Mouse (Mus musculus): ENCODE measurements around the gene Tas2r117. TPM values are rescaled to one million over a fixed set of nuclear protein-coding genes. Genes with fewer than 3 reads are reported as not detected.

The Tas2r117 gene
- polyA plus RNA-seq (2015; fragmentation: Nextera tagmentation; extraction: Ambion mirVana): not detected in 2 replicates

- WGBS: 86% methylated on average over 1 of the region's 1 CpGs
- Histone ChIP-seq H3K27me3 (no peaks in the 10 kb centered on the region), H3K36me3 (no peaks in the 10 kb centered on the region)
These were observed at the start of gene Tas2r117 for GRCm38 (mm10) chr6:132802518-132802917. TSS of gene Tas2r117 (plus strand) at chr6:132802818.

GRCm38 (mm10) chr6:132754430-132754829, 48.2 kb upstream of the Tas2r117 start, which contains the start of gene Tas2r124:
TSS of gene Tas2r124 (plus strand) at chr6:132754730.
- no peak within 1 kb of the TSS for H3K27ac ChIP-seq
- no peak within 1 kb of the TSS for H3K4me2 ChIP-seq
- H3K4me3 ChIP-seq (replicated peaks): no peak within 1 kb of the TSS
- H3K36me3 ChIP-seq: no peaks in the 10 kb centered on the region
- no peaks in the 10 kb centered on the region for H3K4me1 ChIP-seq
- no peak within 1 kb of the TSS for H3K9ac ChIP-seq
- ATAC-seq (replicated peaks; ENCODE audit: low FRiP score): no peak
- 83% methylated on average over 1 of the region's 1 CpGs for WGBS
- no peaks in the 10 kb centered on the region for H3K9me3 ChIP-seq (replicated peaks)
- no peaks in the 10 kb centered on the region for H3K27me3 ChIP-seq

More at GRCm38 (mm10) chr6:132802518-132802917, at the start of gene Tas2r117:
- H3K9me3 ChIP-seq (replicated peaks): no peaks in the 10 kb centered on the region
- no peak within 1 kb of the TSS for H3K9ac ChIP-seq
- H3K4me1 ChIP-seq: no peaks in the 10 kb centered on the region
- no peak within 1 kb of the TSS for H3K4me3 ChIP-seq (replicated peaks)
- ATAC-seq (replicated peaks; ENCODE audit: low FRiP score): no peak
- no peak within 1 kb of the TSS for H3K4me2 ChIP-seq
- H3K27ac ChIP-seq: no peak within 1 kb of the TSS

- Histone ChIP-seq H3K4me2 (no peak within 1 kb of the TSS), H3K4me1 (no peaks in the 10 kb centered on the region), H3K4me3 (replicated peaks) (no peak within 1 kb of the TSS), H3K36me3 (no peaks in the 10 kb centered on the region), H3K9ac (no peak within 1 kb of the TSS), H3K27me3 (no peaks in the 10 kb centered on the region), H3K9me3 (replicated peaks) (no peaks in the 10 kb centered on the region), H3K27ac (no peak within 1 kb of the TSS)
- 90% methylated on average over 2 of the region's 2 CpGs for WGBS
- ATAC-seq (replicated peaks; ENCODE audit: low FRiP score): no peak
These were observed 40.8 kb upstream of the Tas2r117 start, which contains the start of gene Tas2r102 for GRCm38 (mm10) chr6:132761831-132762230. TSS of gene Tas2r102 (plus strand) at chr6:132762131.

GRCm38 (mm10) chr6:132778062-132778461, 24.6 kb upstream of the Tas2r117 start, which contains the start of gene Tas2r136:
TSS of gene Tas2r136 (minus strand) at chr6:132778162.
- Histone ChIP-seq H3K4me2 (no peak within 1 kb of the TSS), H3K4me3 (replicated peaks) (no peak within 1 kb of the TSS), H3K9ac (no peak within 1 kb of the TSS), H3K4me1 (no peaks in the 10 kb centered on the region), H3K36me3 (no peaks in the 10 kb centered on the region), H3K27ac (no peak within 1 kb of the TSS), H3K27me3 (no peaks in the 10 kb centered on the region), H3K9me3 (replicated peaks) (no peaks in the 10 kb centered on the region)
- ATAC-seq (replicated peaks; ENCODE audit: low FRiP score): no peak

GRCm38 (mm10) chr6:132795393-132795792, 7.2 kb upstream of the Tas2r117 start:
- 0 out of 2 replicates have a peak overlapping the region, but pooled peaks have one; percentile 54 for H3K27ac ChIP-seq
- H3K27me3 ChIP-seq: no peaks in the 10 kb centered on the region
- no peak overlapping the region for H3K4me3 ChIP-seq (replicated peaks)
- 0% methylated on average over 1 of the region's 1 CpGs for WGBS
- no peak overlapping the region for H3K4me2 ChIP-seq
- H3K36me3 ChIP-seq: no peaks in the 10 kb centered on the region
- H3K4me1 ChIP-seq: 0 out of 2 replicates have a peak, but pooled peaks cover 3% of the 10 kb centered on the region
- H3K9me3 ChIP-seq (replicated peaks): peaks cover 19% of the 10 kb centered on the region
- H3K9ac ChIP-seq: no peak overlapping the region
- ATAC-seq (replicated peaks; ENCODE audit: low FRiP score): peak; percentile 98

- H3K36me3 ChIP-seq: no peaks in the 10 kb centered on the region
- H3K27ac ChIP-seq: no peak within 1 kb of the TSS
- ATAC-seq (replicated peaks; ENCODE audit: low FRiP score): no peak
- H3K4me1 ChIP-seq: no peaks in the 10 kb centered on the region
- no peak within 1 kb of the TSS for H3K9ac ChIP-seq
- H3K27me3 ChIP-seq: no peaks in the 10 kb centered on the region
- H3K4me3 ChIP-seq (replicated peaks): no peak within 1 kb of the TSS
- H3K9me3 ChIP-seq (replicated peaks): no peaks in the 10 kb centered on the region
- 78% methylated on average over 1 of the region's 1 CpGs for WGBS
- H3K4me2 ChIP-seq: no peak within 1 kb of the TSS
These were observed 44.2 kb downstream of the Tas2r117 start, which contains the start of gene Tas2r123 for GRCm38 (mm10) chr6:132846842-132847241. TSS of gene Tas2r123 (plus strand) at chr6:132847142.

Other genes with a start within 250 kb of the Tas2r117 start
- gene Prh1, start 233.0 kb upstream of the Tas2r117 start, polyA plus RNA-seq (2015; fragmentation: Nextera tagmentation; extraction: Ambion mirVana): not detected in 2 replicates
- gene Prp2, start 206.9 kb upstream of the Tas2r117 start, polyA plus RNA-seq (2015; fragmentation: Nextera tagmentation; extraction: Ambion mirVana): not detected in 2 replicates
- gene A630073D07Rik, start 151.3 kb upstream of the Tas2r117 start, polyA plus RNA-seq (2015; fragmentation: Nextera tagmentation; extraction: Ambion mirVana): not detected in 2 replicates
- gene Tas2r120, start 145.9 kb upstream of the Tas2r117 start, polyA plus RNA-seq (2015; fragmentation: Nextera tagmentation; extraction: Ambion mirVana): not detected in 2 replicates
- not detected in 2 replicates for gene Tas2r121, start 101.8 kb upstream of the Tas2r117 start, polyA plus RNA-seq (2015; fragmentation: Nextera tagmentation; extraction: Ambion mirVana)
- gene Tas2r122, start 90.9 kb upstream of the Tas2r117 start, polyA plus RNA-seq (2015; fragmentation: Nextera tagmentation; extraction: Ambion mirVana): not detected in 2 replicates
- gene Tas2r115, start 64.8 kb upstream of the Tas2r117 start, polyA plus RNA-seq (2015; fragmentation: Nextera tagmentation; extraction: Ambion mirVana): not detected in 2 replicates
- not detected in 2 replicates for gene Tas2r124, start 48.1 kb upstream of the Tas2r117 start, polyA plus RNA-seq (2015; fragmentation: Nextera tagmentation; extraction: Ambion mirVana)
- gene Tas2r102, start 40.7 kb upstream of the Tas2r117 start, polyA plus RNA-seq (2015; fragmentation: Nextera tagmentation; extraction: Ambion mirVana): not detected in 2 replicates
- gene Tas2r136, start 24.7 kb upstream of the Tas2r117 start, polyA plus RNA-seq (2015; fragmentation: Nextera tagmentation; extraction: Ambion mirVana): not detected in 2 replicates
- gene Tas2r123, start 44.3 kb downstream of the Tas2r117 start, polyA plus RNA-seq (2015; fragmentation: Nextera tagmentation; extraction: Ambion mirVana): not detected in 2 replicates
- not detected in 2 replicates for gene Tas2r116, start 52.6 kb downstream of the Tas2r117 start, polyA plus RNA-seq (2015; fragmentation: Nextera tagmentation; extraction: Ambion mirVana)
- gene Tas2r110, start 65.2 kb downstream of the Tas2r117 start, polyA plus RNA-seq (2015; fragmentation: Nextera tagmentation; extraction: Ambion mirVana): not detected in 2 replicates
- gene Tas2r113, start 90.2 kb downstream of the Tas2r117 start, polyA plus RNA-seq (2015; fragmentation: Nextera tagmentation; extraction: Ambion mirVana): not detected in 2 replicates
- gene Tas2r125, start 106.8 kb downstream of the Tas2r117 start, polyA plus RNA-seq (2015; fragmentation: Nextera tagmentation; extraction: Ambion mirVana): not detected in 2 replicates
- gene Tas2r129, start 148.3 kb downstream of the Tas2r117 start, polyA plus RNA-seq (2015; fragmentation: Nextera tagmentation; extraction: Ambion mirVana): not detected in 2 replicates
- gene Tas2r131, start 155.1 kb downstream of the Tas2r117 start, polyA plus RNA-seq (2015; fragmentation: Nextera tagmentation; extraction: Ambion mirVana): not detected in 2 replicates
- not detected in 2 replicates for gene Tas2r109, start 178.1 kb downstream of the Tas2r117 start, polyA plus RNA-seq (2015; fragmentation: Nextera tagmentation; extraction: Ambion mirVana)
- gene Tas2r103, start 234.3 kb downstream of the Tas2r117 start, polyA plus RNA-seq (2015; fragmentation: Nextera tagmentation; extraction: Ambion mirVana): not detected in 2 replicates

Measured in kidney, embryonic 15.5 days (tissue).